Mouse (Mus musculus) intestine, embryonic 14.5 days (tissue): ENCODE measurements around the gene Rapgef2. TPM values are rescaled to one million over a fixed set of nuclear protein-coding genes. Genes with fewer than 3 reads are reported as not detected.

Experiments used
- ATAC-seq: fragments of 200-750 bp; cut with Nextera tagmentation; replicated peaks from 2 replicates; pipeline ENCODE4 v1.8.0; 2017; ENCODE audit warnings: low read depth, moderate number of reproducible peaks, moderate TSS enrichment, moderate library complexity; ENCODE audit not compliant: low FRiP score, low TSS enrichment
- DNase-seq: peaks from one replicate; pipeline ENCODE4 v3.0.0-alpha.2; 2018; ENCODE audit warnings: low spot score
- H3K27ac ChIP-seq: fragments of 300-500 bp; sonication (generic); 2 replicates; pipeline ENCODE4 v1.5.1; 2014; ENCODE audit warnings: low read depth, mild to moderate bottlenecking, control low read depth
- H3K27me3 ChIP-seq: fragments of 300-500 bp; sonication (generic); replicated peaks from 2 replicates; pipeline ENCODE4 v1.6.1; 2014; ENCODE audit warnings: low read length, control low read depth; ENCODE audit not compliant: control insufficient read depth, insufficient read depth
- H3K36me3 ChIP-seq: fragments of 300-500 bp; sonication (generic); 2 replicates; pipeline ENCODE4 v1.6.1; 2014; ENCODE audit warnings: low read length, control low read depth; ENCODE audit not compliant: control insufficient read depth, insufficient read depth
- H3K4me1 ChIP-seq: fragments of 300-500 bp; sonication (generic); replicated peaks from 2 replicates; pipeline ENCODE4 v1.6.1; 2014; ENCODE audit warnings: low read length, control low read depth, mixed read lengths; ENCODE audit not compliant: control insufficient read depth, insufficient read depth
- H3K4me2 ChIP-seq: fragments of 300-500 bp; sonication (generic); 2 replicates; pipeline ENCODE4 v1.6.1; 2014; ENCODE audit warnings: low read length
- H3K4me3 ChIP-seq: fragments of 300-500 bp; sonication (generic); 2 replicates; pipeline ENCODE4 v1.5.1; 2014; ENCODE audit warnings: low read depth, low read length, control low read depth, mixed read lengths
- H3K9ac ChIP-seq: fragments of 300-500 bp; sonication (generic); 2 replicates; pipeline ENCODE4 v1.6.1; 2014; ENCODE audit warnings: mild to moderate bottlenecking, low read length
- H3K9me3 ChIP-seq: fragments of 300-500 bp; sonication (generic); 2 replicates; pipeline ENCODE4 v1.6.1; 2016; ENCODE audit warnings: low read length, control low read depth; ENCODE audit not compliant: control insufficient read depth
- WGBS: fragments of 180-500 bp; shearing (Covaris S2); extraction: QIAGEN DNeasy Blood & Tissue Kit; methylation state at CpG from one replicate; pipeline ENCODE4 v1.1.7; 2014; 5-methylcytosine and 5-hydroxymethylcytosine counted together
- polyA plus RNA-seq: library from polyadenylated mRNA; unstranded; fragments of >200 nt; fragmentation: Nextera tagmentation; extraction: Ambion mirVana; gene quantifications from 2 replicates; pipeline ENCODE4 v1.2.1, GENCODE M21; 2014

Gene Rapgef2
- polyA plus RNA-seq, 1 experiment from 2014 or later = 5.8 TPM

GRCm38 (mm10) chr3:79248208-79248607, 38.1 kb downstream of the Rapgef2 start:
- no peak for ATAC-seq
- no peak overlapping the region for H3K4me3 ChIP-seq
- H3K27me3 ChIP-seq = no peaks in the 10 kb centered on the region
- H3K4me2 ChIP-seq = no peak overlapping the region
- DNase-seq = no peak
- 73% methylated on average over 11 of the region's 11 CpGs for WGBS
- no peaks in the 10 kb centered on the region for H3K36me3 ChIP-seq
- H3K9me3 ChIP-seq = no peaks in the 10 kb centered on the region
- no peaks in the 10 kb centered on the region; the same call in 1 of the 2 replicates for H3K4me1 ChIP-seq
- no peak overlapping the region for H3K9ac ChIP-seq
- H3K27ac ChIP-seq = no peak overlapping the region

GRCm38 (mm10) chr3:79244347-79244746, 42.0 kb downstream of the Rapgef2 start:
- H3K9me3 ChIP-seq = no peaks in the 10 kb centered on the region
- no peaks in the 10 kb centered on the region; the same call in 1 of the 2 replicates for H3K4me1 ChIP-seq
- no peaks in the 10 kb centered on the region for H3K27me3 ChIP-seq
- H3K27ac ChIP-seq = no peak overlapping the region
- H3K4me2 ChIP-seq = no peak overlapping the region
- H3K4me3 ChIP-seq = no peak overlapping the region
- H3K9ac ChIP-seq = no peak overlapping the region
- ATAC-seq (no peak), DNase-seq (no peak)
- no peaks in the 10 kb centered on the region for H3K36me3 ChIP-seq
- WGBS = 77% methylated on average over 9 of the region's 9 CpGs

GRCm38 (mm10) chr3:79242922-79243705, 43.2 kb downstream of the Rapgef2 start:
- Histone ChIP-seq H3K27me3 (no peaks in the 10 kb centered on the region), H3K27ac (no peak overlapping the region), H3K9me3 (no peaks in the 10 kb centered on the region), H3K4me3 (no peak overlapping the region), H3K9ac (no peak overlapping the region), H3K4me2 (no peak overlapping the region), H3K4me1 (no peaks in the 10 kb centered on the region; the same call in 1 of the 2 replicates), H3K36me3 (no peaks in the 10 kb centered on the region)
- no peak for DNase-seq
- ATAC-seq = no peak
- 57% methylated on average over 12 of the region's 12 CpGs for WGBS

GRCm38 (mm10) chr3:79242298-79242697, 44.0 kb downstream of the Rapgef2 start:
- Histone ChIP-seq H3K36me3 (no peaks in the 10 kb centered on the region), H3K9ac (no peak overlapping the region), H3K27me3 (no peaks in the 10 kb centered on the region), H3K4me3 (no peak overlapping the region), H3K4me1 (no peaks in the 10 kb centered on the region), H3K4me2 (no peak overlapping the region), H3K9me3 (no peaks in the 10 kb centered on the region), H3K27ac (no peak overlapping the region)
- DNase-seq = no peak
- ATAC-seq = no peak
- WGBS = 58% methylated on average over 8 of the region's 8 CpGs

- no peak for ATAC-seq
- Histone ChIP-seq H3K9me3 (no peaks in the 10 kb centered on the region), H3K4me3 (no peak overlapping the region), H3K9ac (no peak overlapping the region), H3K27ac (no peak overlapping the region), H3K27me3 (no peaks in the 10 kb centered on the region), H3K36me3 (no peaks in the 10 kb centered on the region), H3K4me2 (no peak overlapping the region), H3K4me1 (no peaks in the 10 kb centered on the region)
- 86% methylated on average over 6 of the region's 6 CpGs for WGBS
- DNase-seq = no peak
Measured at GRCm38 (mm10) chr3:79239066-79239462, 47.3 kb downstream of the Rapgef2 start.

GRCm38 (mm10) chr3:79238456-79239065, 47.8 kb downstream of the Rapgef2 start:
- H3K4me1 ChIP-seq = no peaks in the 10 kb centered on the region
- H3K9me3 ChIP-seq = no peaks in the 10 kb centered on the region
- no peak for ATAC-seq
- no peak for DNase-seq
- WGBS = 56% methylated on average over 4 of the region's 4 CpGs
- no peak overlapping the region for H3K9ac ChIP-seq
- no peak overlapping the region for H3K4me3 ChIP-seq
- H3K4me2 ChIP-seq = no peak overlapping the region
- H3K36me3 ChIP-seq = no peaks in the 10 kb centered on the region
- H3K27me3 ChIP-seq = no peaks in the 10 kb centered on the region
- no peak overlapping the region for H3K27ac ChIP-seq

GRCm38 (mm10) chr3:79237619-79238342, 48.5 kb downstream of the Rapgef2 start:
- DNase-seq = no peak
- no peaks in the 10 kb centered on the region for H3K36me3 ChIP-seq
- H3K27me3 ChIP-seq = no peaks in the 10 kb centered on the region
- WGBS = 89% methylated on average over 9 of the region's 9 CpGs
- no peaks in the 10 kb centered on the region for H3K4me1 ChIP-seq
- no peak overlapping the region for H3K4me3 ChIP-seq
- no peak overlapping the region for H3K9ac ChIP-seq
- ATAC-seq = no peak
- H3K27ac ChIP-seq = no peak overlapping the region
- no peak overlapping the region for H3K4me2 ChIP-seq
- H3K9me3 ChIP-seq = no peaks in the 10 kb centered on the region

GRCm38 (mm10) chr3:79234485-79234884, 51.8 kb downstream of the Rapgef2 start:
- DNase-seq = no peak
- no peaks in the 10 kb centered on the region for H3K27me3 ChIP-seq
- H3K27ac ChIP-seq = no peak overlapping the region
- no peaks in the 10 kb centered on the region for H3K36me3 ChIP-seq
- no peak overlapping the region for H3K9ac ChIP-seq
- H3K4me3 ChIP-seq = no peak overlapping the region
- no peak for ATAC-seq
- no peaks in the 10 kb centered on the region for H3K9me3 ChIP-seq
- WGBS = 70% methylated on average over 3 of the region's 3 CpGs
- H3K4me2 ChIP-seq = no peak overlapping the region
- H3K4me1 ChIP-seq = no peaks in the 10 kb centered on the region
